Mouse (Mus musculus) embryo, embryonic 10.5 days (tissue): ENCODE measurements around the gene Ggn.
"Not testable (repeated sequence)": the region's sequence is repeated elsewhere in the genome, so short reads cannot be mapped to it uniquely, and the experiment has no call there.

Experiments
- DNase-seq: peaks from one replicate; pipeline ENCODE4 v3.0.0-alpha.2; 2015; ENCODE audit warnings: low spot score

The Ggn gene

GRCm38 (mm10) chr7:29170066-29170754, at the start of gene Ggn, which contains the start of gene Spred3:
Gene Ggn, plus strand, starts transcription at chr7:29170210.
Gene Spred3, minus strand, starts transcription at chr7:29170411.
- DNase-seq: peak; percentile 89

GRCm38 (mm10) chr7:29122821-29123220, 47.2 kb upstream of the Ggn start:
- no peak for DNase-seq

- no peak for DNase-seq
Observed at GRCm38 (mm10) chr7:29123531-29124358, 46.3 kb upstream of the Ggn start.

- peak; percentile 88 for DNase-seq
Observed at GRCm38 (mm10) chr7:29124970-29125369, 45.0 kb upstream of the Ggn start, which contains the start of gene Ryr1. Gene Ryr1, minus strand, starts transcription at chr7:29125179.

GRCm38 (mm10) chr7:29126173-29126915, 43.7 kb upstream of the Ggn start:
- peak; percentile 86 for DNase-seq

GRCm38 (mm10) chr7:29128725-29129124, 41.3 kb upstream of the Ggn start:
- DNase-seq: peak; percentile 33

- DNase-seq: peak; percentile 32
Observed at GRCm38 (mm10) chr7:29134230-29134629, 35.8 kb upstream of the Ggn start.

- DNase-seq: peak; percentile 61
Observed at GRCm38 (mm10) chr7:29134693-29135386, 35.2 kb upstream of the Ggn start, which contains the start of gene Rasgrp4. Gene Rasgrp4, plus strand, starts transcription at chr7:29134851.

GRCm38 (mm10) chr7:29137429-29137828, 32.6 kb upstream of the Ggn start:
- DNase-seq: no peak

- DNase-seq: not testable (repeated sequence)
Observed at GRCm38 (mm10) chr7:29139237-29139636, 30.8 kb upstream of the Ggn start.

- DNase-seq: no peak
Observed at GRCm38 (mm10) chr7:29141416-29141815, 28.6 kb upstream of the Ggn start.

GRCm38 (mm10) chr7:29144006-29144405, 26.0 kb upstream of the Ggn start:
- no peak for DNase-seq

- DNase-seq: no peak
Observed at GRCm38 (mm10) chr7:29146625-29147367, 23.2 kb upstream of the Ggn start.

- no peak for DNase-seq
Observed at GRCm38 (mm10) chr7:29148771-29149170, 21.2 kb upstream of the Ggn start.

- no peak for DNase-seq
Observed at GRCm38 (mm10) chr7:29151486-29151885, 18.5 kb upstream of the Ggn start.

GRCm38 (mm10) chr7:29154018-29154720, 15.8 kb upstream of the Ggn start:
- DNase-seq: no peak

- peak; percentile 88 for DNase-seq
Observed at GRCm38 (mm10) chr7:29155196-29155837, 14.7 kb upstream of the Ggn start.

- DNase-seq: peak; percentile 91
Observed at GRCm38 (mm10) chr7:29155838-29156782, 13.9 kb upstream of the Ggn start, which contains the start of gene Fam98c. Gene Fam98c, minus strand, starts transcription at chr7:29156234.

- no peak for DNase-seq
Observed at GRCm38 (mm10) chr7:29158264-29158663, 11.7 kb upstream of the Ggn start.
